Mouse (Mus musculus) midbrain, embryonic 16.5 days (tissue): Measurements from ENCODE around the gene Zfp704. TPM values are rescaled to one million over a fixed set of nuclear protein-coding genes. Genes with fewer than 3 reads are reported as not detected.

Experiments used
- ATAC-seq: fragments of 200-750 bp; cut with Nextera tagmentation; 2 replicates; pipeline ENCODE4 v1.8.0; 2017; ENCODE audit warnings: moderate TSS enrichment
- H3K27ac ChIP-seq: fragments of 300-500 bp; sonication (generic); 2 replicates; pipeline ENCODE4 v1.5.1; 2014; ENCODE audit warnings: mild to moderate bottlenecking, low read length, mixed read lengths
- H3K27me3 ChIP-seq: fragments of 300-500 bp; sonication (generic); 2 replicates; pipeline ENCODE4 v1.6.1; 2014; ENCODE audit warnings: low read depth, low read length, mixed read lengths; ENCODE audit not compliant: control insufficient read depth, insufficient read depth
- H3K36me3 ChIP-seq: fragments of 300-500 bp; sonication (generic); 2 replicates; pipeline ENCODE4 v1.6.1; 2014; ENCODE audit warnings: mild to moderate bottlenecking, low read length, moderate library complexity, mixed read lengths; ENCODE audit not compliant: control insufficient read depth, insufficient read depth
- H3K4me1 ChIP-seq: fragments of 300-500 bp; sonication (generic); 2 replicates; pipeline ENCODE4 v1.6.1; 2014; ENCODE audit warnings: mild to moderate bottlenecking, low read length, mixed read lengths; ENCODE audit not compliant: control insufficient read depth, insufficient read depth
- H3K4me2 ChIP-seq: fragments of 300-500 bp; sonication (generic); 2 replicates; pipeline ENCODE4 v1.6.1; 2014; ENCODE audit warnings: mild to moderate bottlenecking, low read length, mixed read lengths
- H3K4me3 ChIP-seq: fragments of 300-500 bp; sonication (generic); 2 replicates; pipeline ENCODE4 v1.5.1; 2014; ENCODE audit warnings: low read depth, mild to moderate bottlenecking, low read length, moderate library complexity, mixed read lengths
- H3K9ac ChIP-seq: fragments of 300-500 bp; sonication (generic); 2 replicates; pipeline ENCODE4 v1.6.1; 2014; ENCODE audit warnings: low read depth, low read length, mixed read lengths
- H3K9me3 ChIP-seq: fragments of 300-500 bp; sonication (generic); replicated peaks from 2 replicates; pipeline ENCODE4 v1.6.1; 2014; ENCODE audit warnings: mild to moderate bottlenecking, low read length, mixed read lengths; ENCODE audit not compliant: control insufficient read depth, poor library complexity, severe bottlenecking
- WGBS: fragments of 180-500 bp; shearing (Covaris S2); extraction: QIAGEN DNeasy Blood & Tissue Kit; methylation state at CpG from one replicate; pipeline ENCODE4 v1.1.7; 2014; 5-methylcytosine and 5-hydroxymethylcytosine counted together
- polyA plus RNA-seq: library from polyadenylated mRNA; unstranded; fragments of >200 nt; fragmentation: Nextera tagmentation; extraction: Ambion mirVana; gene quantifications from 2 replicates; pipeline ENCODE4 v1.2.1, GENCODE M21; 2015

Zfp704 gene
- polyA plus RNA-seq, 1 experiment from 2014 or later = 14.8 TPM

- H3K9ac ChIP-seq = 0 out of 2 replicates have a peak overlapping the region, but pooled peaks have one; percentile 3
- H3K9me3 ChIP-seq = no peaks in the 10 kb centered on the region
- ATAC-seq = no peak
- H3K27me3 ChIP-seq = no peaks in the 10 kb centered on the region
- WGBS = 88% methylated on average over 2 of the region's 2 CpGs
- H3K36me3 ChIP-seq = no peaks in the 10 kb centered on the region
- no peak overlapping the region for H3K4me2 ChIP-seq
- peaks cover 8% of the 10 kb centered on the region; the same call in 1 of the 2 replicates for H3K4me1 ChIP-seq
- H3K27ac ChIP-seq = no peak overlapping the region
- no peak overlapping the region for H3K4me3 ChIP-seq
Measured at GRCm38 (mm10) chr3:9583516-9583915, 26.4 kb downstream of the Zfp704 start.

GRCm38 (mm10) chr3:9580952-9581798, 28.7 kb downstream of the Zfp704 start:
- H3K27ac ChIP-seq = no peak overlapping the region
- ATAC-seq = no peak
- peaks cover 12% of the 10 kb centered on the region for H3K4me1 ChIP-seq
- H3K9ac ChIP-seq = no peak overlapping the region
- no peaks in the 10 kb centered on the region for H3K27me3 ChIP-seq
- H3K4me2 ChIP-seq = no peak overlapping the region
- H3K9me3 ChIP-seq = no peaks in the 10 kb centered on the region
- H3K36me3 ChIP-seq = no peaks in the 10 kb centered on the region
- H3K4me3 ChIP-seq = no peak overlapping the region
- WGBS = 93% methylated on average over 14 of the region's 14 CpGs

- no peak for ATAC-seq
- no peak overlapping the region for H3K27ac ChIP-seq
- H3K27me3 ChIP-seq = no peaks in the 10 kb centered on the region
- H3K4me1 ChIP-seq = peaks cover 12% of the 10 kb centered on the region
- no peak overlapping the region for H3K9ac ChIP-seq
- no peaks in the 10 kb centered on the region for H3K9me3 ChIP-seq
- H3K36me3 ChIP-seq = no peaks in the 10 kb centered on the region
- no peak overlapping the region for H3K4me3 ChIP-seq
- WGBS = 83% methylated on average over 3 of the region's 3 CpGs
- H3K4me2 ChIP-seq = no peak overlapping the region
Measured at GRCm38 (mm10) chr3:9580102-9580501, 29.8 kb downstream of the Zfp704 start.

- no peaks in the 10 kb centered on the region for H3K27me3 ChIP-seq
- H3K4me1 ChIP-seq = peaks cover 17% of the 10 kb centered on the region
- ATAC-seq = no peak
- H3K36me3 ChIP-seq = no peaks in the 10 kb centered on the region
- no peak overlapping the region for H3K9ac ChIP-seq
- H3K4me3 ChIP-seq = no peak overlapping the region
- H3K9me3 ChIP-seq = no peaks in the 10 kb centered on the region
- H3K27ac ChIP-seq = no peak overlapping the region
- H3K4me2 ChIP-seq = no peak overlapping the region
- 70% methylated on average over 4 of the region's 4 CpGs for WGBS
Measured at GRCm38 (mm10) chr3:9579028-9579643, 30.7 kb downstream of the Zfp704 start.

GRCm38 (mm10) chr3:9576872-9577271, 33.0 kb downstream of the Zfp704 start:
- WGBS = 96% methylated on average over 4 of the region's 4 CpGs
- H3K27ac ChIP-seq = no peak overlapping the region
- no peak for ATAC-seq
- no peaks in the 10 kb centered on the region for H3K36me3 ChIP-seq
- H3K4me1 ChIP-seq = peaks cover 20% of the 10 kb centered on the region
- H3K4me2 ChIP-seq = no peak overlapping the region
- no peak overlapping the region for H3K9ac ChIP-seq
- H3K4me3 ChIP-seq = no peak overlapping the region
- no peaks in the 10 kb centered on the region for H3K27me3 ChIP-seq
- H3K9me3 ChIP-seq = no peaks in the 10 kb centered on the region

GRCm38 (mm10) chr3:9574305-9574704, 35.6 kb downstream of the Zfp704 start:
- ATAC-seq = no peak

GRCm38 (mm10) chr3:9573581-9573980, 36.3 kb downstream of the Zfp704 start:
- Histone ChIP-seq H3K9me3 (no peaks in the 10 kb centered on the region), H3K4me1 (peaks cover 14% of the 10 kb centered on the region), H3K27ac (no peak overlapping the region), H3K4me2 (no peak overlapping the region), H3K36me3 (no peaks in the 10 kb centered on the region), H3K4me3 (no peak overlapping the region), H3K27me3 (no peaks in the 10 kb centered on the region), H3K9ac (no peak overlapping the region)
- ATAC-seq = no peak
- 66% methylated on average over 6 of the region's 6 CpGs for WGBS

More at GRCm38 (mm10) chr3:9574305-9574704, 35.6 kb downstream of the Zfp704 start:
- Histone ChIP-seq H3K9me3 (no peaks in the 10 kb centered on the region), H3K27ac (no peak overlapping the region), H3K4me2 (no peak overlapping the region), H3K4me1 (peaks cover 16% of the 10 kb centered on the region), H3K4me3 (no peak overlapping the region), H3K36me3 (no peaks in the 10 kb centered on the region), H3K27me3 (no peaks in the 10 kb centered on the region), H3K9ac (no peak overlapping the region)
- WGBS = 54% methylated on average over 8 of the region's 8 CpGs

GRCm38 (mm10) chr3:9572261-9572660, 37.6 kb downstream of the Zfp704 start:
- Histone ChIP-seq H3K4me1 (peaks cover 18% of the 10 kb centered on the region), H3K4me3 (no peak overlapping the region), H3K36me3 (no peaks in the 10 kb centered on the region), H3K4me2 (no peak overlapping the region), H3K27ac (no peak overlapping the region), H3K9me3 (no peaks in the 10 kb centered on the region), H3K27me3 (no peaks in the 10 kb centered on the region), H3K9ac (no peak overlapping the region)
- ATAC-seq = no peak
- WGBS = 94% methylated on average over 8 of the region's 8 CpGs

- Histone ChIP-seq H3K4me2 (no peak overlapping the region), H3K27me3 (no peaks in the 10 kb centered on the region), H3K36me3 (no peaks in the 10 kb centered on the region), H3K9ac (no peak overlapping the region), H3K9me3 (no peaks in the 10 kb centered on the region), H3K4me3 (no peak overlapping the region), H3K27ac (no peak overlapping the region), H3K4me1 (peaks cover 18% of the 10 kb centered on the region)
- no peak for ATAC-seq
- 95% methylated on average over 4 of the region's 4 CpGs for WGBS
Measured at GRCm38 (mm10) chr3:9570782-9571181, 39.1 kb downstream of the Zfp704 start.
